Mouse (Mus musculus) hindbrain, embryonic 14.5 days (tissue): ENCODE data around the gene Hspa4. TPM values are rescaled to one million over a fixed set of nuclear protein-coding genes. Genes with fewer than 3 reads are reported as not detected.
"Not testable (repeated sequence)": the region's sequence is repeated elsewhere in the genome, so short reads cannot be mapped to it uniquely, and the experiment has no call there.

Source experiments
- ATAC-seq: fragments of 200-750 bp; cut with Nextera tagmentation; 2 replicates; pipeline ENCODE4 v1.8.0; 2017; ENCODE audit warnings: moderate number of reproducible peaks, mild to moderate bottlenecking, moderate TSS enrichment, moderate library complexity; ENCODE audit not compliant: low FRiP score
- DNase-seq: peaks from one replicate; pipeline ENCODE4 v3.0.0-alpha.2; 2015; ENCODE audit warnings: low spot score
- H3K27ac ChIP-seq: fragments of 300-500 bp; sonication (generic); 2 replicates; pipeline ENCODE4 v1.5.1; 2014; ENCODE audit warnings: mild to moderate bottlenecking, moderate library complexity
- H3K27me3 ChIP-seq: fragments of 300-500 bp; sonication (generic); 2 replicates; pipeline ENCODE4 v1.6.1; 2014; ENCODE audit warnings: mild to moderate bottlenecking, low read length, mixed read lengths; ENCODE audit not compliant: control insufficient read depth, insufficient read depth
- H3K36me3 ChIP-seq: fragments of 300-500 bp; sonication (generic); replicated peaks from 2 replicates; pipeline ENCODE4 v1.6.1; 2014; ENCODE audit not compliant: control insufficient read depth, insufficient read depth
- H3K4me1 ChIP-seq: fragments of 300-500 bp; sonication (generic); replicated peaks from 2 replicates; pipeline ENCODE4 v1.6.1; 2014; ENCODE audit warnings: antibody characterized with exemption, low read length, mixed read lengths; ENCODE audit not compliant: control insufficient read depth, insufficient read depth
- H3K4me2 ChIP-seq: fragments of 300-500 bp; sonication (generic); replicated peaks from 2 replicates; pipeline ENCODE4 v1.6.1; 2014; ENCODE audit warnings: mild to moderate bottlenecking, moderate library complexity
- H3K4me3 ChIP-seq: fragments of 300-500 bp; sonication (generic); replicated peaks from 2 replicates; pipeline ENCODE4 v1.5.1; 2014; ENCODE audit warnings: mild to moderate bottlenecking, low read length
- H3K9ac ChIP-seq: fragments of 300-500 bp; sonication (generic); 2 replicates; pipeline ENCODE4 v1.6.1; 2014
- H3K9me3 ChIP-seq: fragments of 300-500 bp; sonication (generic); 2 replicates; pipeline ENCODE4 v1.6.1; 2016; ENCODE audit warnings: low read length; ENCODE audit not compliant: control insufficient read depth
- WGBS: fragments of 180-500 bp; shearing (Covaris S2); extraction: QIAGEN DNeasy Blood & Tissue Kit; methylation state at CpG from one replicate; pipeline ENCODE4 v1.1.7; 2014; 5-methylcytosine and 5-hydroxymethylcytosine counted together
- polyA plus RNA-seq: library from polyadenylated mRNA; unstranded; fragments of >200 nt; fragmentation: Nextera tagmentation; extraction: Ambion mirVana; gene quantifications from 2 replicates; pipeline ENCODE4 v1.2.1, GENCODE M21; 2014

Hspa4 gene
- 51.5 and 52.7 TPM in 2 replicates for polyA plus RNA-seq

- peaks cover 28% of the 10 kb centered on the region for H3K4me1 ChIP-seq
- no peaks in the 10 kb centered on the region for H3K36me3 ChIP-seq
- H3K27ac ChIP-seq = peak within 1 kb of the TSS; percentile 95
- no peaks in the 10 kb centered on the region for H3K27me3 ChIP-seq
- ATAC-seq = peak; percentile 97
- peak within 1 kb of the TSS; percentile 81 for H3K4me2 ChIP-seq
- peak within 1 kb of the TSS; percentile 93 for H3K4me3 ChIP-seq
- no peaks in the 10 kb centered on the region for H3K9me3 ChIP-seq
- H3K9ac ChIP-seq = peak within 1 kb of the TSS; percentile 97
- DNase-seq = peak; percentile 100
- WGBS = under 1% methylated on average over 58 of the region's 58 CpGs
Measured at GRCm38 (mm10) chr11:53300330-53301166, at the start of gene Hspa4. Gene Hspa4, minus strand, starts transcription at chr11:53300457.

GRCm38 (mm10) chr11:53345738-53346137 is 45.5 kb upstream of the Hspa4 start:
- Histone ChIP-seq H3K4me1 (no peaks in the 10 kb centered on the region), H3K9ac (no peak overlapping the region), H3K4me2 (no peak overlapping the region), H3K27ac (no peak overlapping the region), H3K27me3 (no peaks in the 10 kb centered on the region), H3K36me3 (no peaks in the 10 kb centered on the region), H3K9me3 (no peaks in the 10 kb centered on the region), H3K4me3 (no peak overlapping the region)
- DNase-seq (no peak), ATAC-seq (no peak)
- 74% methylated on average over 2 of the region's 2 CpGs for WGBS

GRCm38 (mm10) chr11:53345328-53345727 is 45.1 kb upstream of the Hspa4 start:
- Histone ChIP-seq H3K4me1 (no peaks in the 10 kb centered on the region), H3K4me3 (no peak overlapping the region), H3K27me3 (no peaks in the 10 kb centered on the region), H3K9ac (no peak overlapping the region), H3K4me2 (no peak overlapping the region), H3K9me3 (no peaks in the 10 kb centered on the region), H3K27ac (no peak overlapping the region), H3K36me3 (no peaks in the 10 kb centered on the region)
- WGBS = 53% methylated on average over 5 of the region's 5 CpGs
- ATAC-seq (no peak), DNase-seq (no peak)

GRCm38 (mm10) chr11:53342711-53343110 is 42.5 kb upstream of the Hspa4 start:
- Histone ChIP-seq H3K4me2 (no peak overlapping the region), H3K9me3 (no peaks in the 10 kb centered on the region), H3K27me3 (no peaks in the 10 kb centered on the region), H3K9ac (no peak overlapping the region), H3K4me3 (no peak overlapping the region), H3K27ac (no peak overlapping the region), H3K4me1 (no peaks in the 10 kb centered on the region), H3K36me3 (no peaks in the 10 kb centered on the region)
- 75% methylated on average over 5 of the region's 5 CpGs for WGBS
- ATAC-seq (no peak), DNase-seq (no peak)

- DNase-seq, H3K4me1 ChIP-seq: not testable (repeated sequence)
Measured at GRCm38 (mm10) chr11:53341019-53341418, 40.8 kb upstream of the Hspa4 start.

GRCm38 (mm10) chr11:53337684-53338083 is 37.4 kb upstream of the Hspa4 start:
- 76% methylated on average over 8 of the region's 8 CpGs for WGBS
- Histone ChIP-seq H3K9ac (no peak overlapping the region), H3K4me3 (no peak overlapping the region), H3K27ac (no peak overlapping the region), H3K27me3 (no peaks in the 10 kb centered on the region), H3K9me3 (no peaks in the 10 kb centered on the region), H3K36me3 (peaks cover 8% of the 10 kb centered on the region), H3K4me2 (no peak overlapping the region), H3K4me1 (no peaks in the 10 kb centered on the region)
- DNase-seq = no peak
- ATAC-seq = no peak

More at GRCm38 (mm10) chr11:53341019-53341418, 40.8 kb upstream of the Hspa4 start:
- H3K27me3 ChIP-seq, H3K36me3 ChIP-seq, H3K9ac ChIP-seq, ATAC-seq, H3K27ac ChIP-seq, H3K4me3 ChIP-seq, H3K9me3 ChIP-seq, H3K4me2 ChIP-seq: not testable (repeated sequence)
- 93% methylated on average over 10 of the region's 10 CpGs for WGBS

- Histone ChIP-seq H3K4me2 (no peak overlapping the region), H3K9me3 (no peaks in the 10 kb centered on the region), H3K36me3 (peaks cover 14% of the 10 kb centered on the region), H3K27me3 (no peaks in the 10 kb centered on the region), H3K4me3 (no peak overlapping the region), H3K9ac (no peak overlapping the region), H3K4me1 (no peaks in the 10 kb centered on the region), H3K27ac (no peak overlapping the region)
- no peak for ATAC-seq
- 76% methylated on average over 1 of the region's 1 CpGs for WGBS
- DNase-seq = no peak
Measured at GRCm38 (mm10) chr11:53336924-53337323, 36.7 kb upstream of the Hspa4 start.

GRCm38 (mm10) chr11:53336182-53336571 is 35.9 kb upstream of the Hspa4 start:
- Histone ChIP-seq H3K27me3 (no peaks in the 10 kb centered on the region), H3K9ac (no peak overlapping the region), H3K4me2 (no peak overlapping the region), H3K36me3 (peaks cover 21% of the 10 kb centered on the region), H3K4me1 (no peaks in the 10 kb centered on the region), H3K9me3 (no peaks in the 10 kb centered on the region), H3K4me3 (no peak overlapping the region), H3K27ac (no peak overlapping the region)
- ATAC-seq (no peak), DNase-seq (no peak)

GRCm38 (mm10) chr11:53335505-53336181 is 35.4 kb upstream of the Hspa4 start:
- H3K4me2 ChIP-seq = no peak overlapping the region
- 54% methylated on average over 3 of the region's 3 CpGs for WGBS

More at GRCm38 (mm10) chr11:53335505-53336181, 35.4 kb upstream of the Hspa4 start:
- H3K9ac ChIP-seq = no peak overlapping the region
- H3K4me1 ChIP-seq = no peaks in the 10 kb centered on the region
- ATAC-seq = no peak
- H3K4me3 ChIP-seq = no peak overlapping the region
- H3K36me3 ChIP-seq = peaks cover 27% of the 10 kb centered on the region
- H3K27ac ChIP-seq = no peak overlapping the region
- DNase-seq = no peak
- no peaks in the 10 kb centered on the region for H3K9me3 ChIP-seq
- H3K27me3 ChIP-seq = no peaks in the 10 kb centered on the region
